Mouse (Mus musculus) stomach, postnatal 0 days (tissue): ENCODE data around the gene Manbal. TPM values are rescaled to one million over a fixed set of nuclear protein-coding genes. Genes with fewer than 3 reads are reported as not detected.

Source experiments
- ATAC-seq: fragments of 200-750 bp; cut with Nextera tagmentation; 2 replicates; pipeline ENCODE4 v1.8.0; 2017; ENCODE audit not compliant: low FRiP score, low TSS enrichment
- DNase-seq: peaks from one replicate; pipeline ENCODE4 v3.0.0-alpha.2; 2016; ENCODE audit warnings: low spot score
- H3K27ac ChIP-seq: fragments of 300-500 bp; sonication (generic); replicated peaks from 2 replicates; pipeline ENCODE4 v1.5.1; 2014; ENCODE audit warnings: mild to moderate bottlenecking, control low read depth
- H3K27me3 ChIP-seq: fragments of 300-500 bp; sonication (generic); 2 replicates; pipeline ENCODE4 v1.6.1; 2014; ENCODE audit warnings: low read length; ENCODE audit not compliant: control insufficient read depth, insufficient read depth
- H3K36me3 ChIP-seq: fragments of 300-500 bp; sonication (generic); 2 replicates; pipeline ENCODE4 v1.6.1; 2014; ENCODE audit warnings: low read length, mixed read lengths; ENCODE audit not compliant: control insufficient read depth, insufficient read depth
- H3K4me1 ChIP-seq: fragments of 300-500 bp; sonication (generic); replicated peaks from 2 replicates; pipeline ENCODE4 v1.6.1; 2014; ENCODE audit warnings: antibody characterized with exemption; ENCODE audit not compliant: control insufficient read depth, insufficient read depth
- H3K4me2 ChIP-seq: fragments of 300-500 bp; sonication (generic); replicated peaks from 2 replicates; pipeline ENCODE4 v1.6.1; 2014; ENCODE audit warnings: low read depth, mild to moderate bottlenecking, control low read depth, moderate library complexity
- H3K4me3 ChIP-seq: fragments of 300-500 bp; sonication (generic); 2 replicates; pipeline ENCODE4 v1.5.1; 2014; ENCODE audit warnings: low read depth, low read length, control low read depth
- H3K9ac ChIP-seq: fragments of 300-500 bp; sonication (generic); 2 replicates; pipeline ENCODE4 v1.6.1; 2014; ENCODE audit warnings: mild to moderate bottlenecking, low read length, control low read depth, mixed read lengths
- H3K9me3 ChIP-seq: fragments of 300-500 bp; sonication (generic); 2 replicates; pipeline ENCODE4 v1.6.1; 2016; ENCODE audit warnings: low read length; ENCODE audit not compliant: control insufficient read depth
- CTCF ChIP-seq: IDR thresholded peaks from 2 replicates; pipeline ENCODE4 v1.5.1; 2016; ENCODE audit warnings: antibody characterized with exemption, low read depth, mild to moderate bottlenecking, moderate library complexity
- EP300 ChIP-seq: optimal IDR thresholded peaks from 2 replicates; pipeline ENCODE3; 2016; ENCODE audit warnings: antibody characterized with exemption
- WGBS: fragments of 180-500 bp; shearing (Covaris S2); extraction: QIAGEN DNeasy Blood & Tissue Kit; methylation state at CpG from one replicate; pipeline ENCODE4 v1.1.7; 2014; 5-methylcytosine and 5-hydroxymethylcytosine counted together
- polyA plus RNA-seq: library from polyadenylated mRNA; unstranded; fragments of >200 nt; fragmentation: Nextera tagmentation; extraction: Ambion mirVana; gene quantifications from 2 replicates; pipeline ENCODE4 v1.2.1, GENCODE M21; 2015

Manbal gene
- polyA plus RNA-seq, 1 experiment from 2014 or later, result 68.9 TPM

GRCm38 (mm10) chr2:157434041-157434440, 66.6 kb downstream of the Manbal start:
- H3K4me2 ChIP-seq, result peak overlapping the region; percentile 26
- WGBS, result 29% methylated on average over 9 of the region's 9 CpGs
- H3K36me3 ChIP-seq, result peaks cover 2% of the 10 kb centered on the region
- no peaks in the 10 kb centered on the region for H3K9me3 ChIP-seq
- H3K9ac ChIP-seq, result peak overlapping the region; percentile 45
- TF ChIP-seq CTCF (no peak), EP300 (no peak)
- H3K27me3 ChIP-seq, result no peaks in the 10 kb centered on the region
- peaks cover 22% of the 10 kb centered on the region for H3K4me1 ChIP-seq
- ATAC-seq (peak; percentile 25), DNase-seq (peak; percentile 53)
- peak overlapping the region; percentile 91 for H3K27ac ChIP-seq
- H3K4me3 ChIP-seq, result no peak overlapping the region

GRCm38 (mm10) chr2:157434497-157434896, 67.1 kb downstream of the Manbal start:
- Histone ChIP-seq H3K9ac (peak overlapping the region; percentile 45), H3K4me1 (peaks cover 22% of the 10 kb centered on the region), H3K4me3 (no peak overlapping the region), H3K36me3 (peaks cover 2% of the 10 kb centered on the region), H3K27me3 (no peaks in the 10 kb centered on the region), H3K4me2 (peak overlapping the region; percentile 26), H3K9me3 (no peaks in the 10 kb centered on the region), H3K27ac (peak overlapping the region; percentile 91)
- no peak for TF ChIP-seq EP300
- TF ChIP-seq CTCF, result no peak
- ATAC-seq (peak; percentile 32), DNase-seq (peak; percentile 75)
- 22% methylated on average over 6 of the region's 6 CpGs for WGBS

DNA sequence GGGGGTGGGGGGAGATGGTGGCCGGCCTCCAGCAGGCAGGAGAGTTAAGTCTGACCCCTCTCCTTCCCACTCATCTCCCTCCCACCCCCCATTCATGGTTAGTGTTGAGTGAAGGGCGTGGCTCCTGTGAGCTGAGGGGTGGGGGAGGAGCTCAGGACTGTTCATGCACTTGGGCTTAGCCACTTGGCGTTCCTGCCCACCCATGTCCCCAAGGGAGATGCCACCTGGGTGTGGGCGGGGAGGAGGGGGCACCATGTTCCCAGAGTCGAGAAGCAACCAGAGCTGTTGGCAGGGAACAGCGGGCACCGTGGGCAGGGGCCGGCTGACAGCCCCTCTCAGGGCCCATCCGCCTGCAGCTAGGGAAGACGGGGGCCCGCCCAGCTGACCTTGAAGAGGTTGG, 69.1 kb downstream of the Manbal start:
- no peak for ATAC-seq
- H3K27me3 ChIP-seq, result no peaks in the 10 kb centered on the region
- H3K4me3 ChIP-seq, result no peak overlapping the region
- peaks cover 18% of the 10 kb centered on the region for H3K4me1 ChIP-seq
- TF ChIP-seq CTCF (no peak), EP300 (no peak)
- H3K36me3 ChIP-seq, result peaks cover 4% of the 10 kb centered on the region
- no peak for DNase-seq
- H3K9ac ChIP-seq, result peak overlapping the region; percentile 18; the same call in 1 of the 2 replicates
- H3K27ac ChIP-seq, result no peak overlapping the region
- no peak overlapping the region for H3K4me2 ChIP-seq
- 73% methylated on average over 11 of the region's 11 CpGs for WGBS
- H3K9me3 ChIP-seq, result no peaks in the 10 kb centered on the region

GRCm38 (mm10) chr2:157437123-157437522, 69.7 kb downstream of the Manbal start:
- ATAC-seq (no peak), DNase-seq (no peak)
- 86% methylated on average over 3 of the region's 3 CpGs for WGBS
- Histone ChIP-seq H3K9me3 (no peaks in the 10 kb centered on the region), H3K27me3 (no peaks in the 10 kb centered on the region), H3K4me1 (peaks cover 16% of the 10 kb centered on the region), H3K9ac (no peak overlapping the region), H3K4me2 (no peak overlapping the region), H3K27ac (no peak overlapping the region), H3K36me3 (peaks cover 5% of the 10 kb centered on the region), H3K4me3 (no peak overlapping the region)
- TF ChIP-seq EP300, result no peak
- TF ChIP-seq CTCF, result no peak

GRCm38 (mm10) chr2:157441363-157441762, 74.0 kb downstream of the Manbal start:
- H3K9me3 ChIP-seq, result no peaks in the 10 kb centered on the region
- H3K27me3 ChIP-seq, result no peaks in the 10 kb centered on the region
- DNase-seq (no peak), ATAC-seq (no peak)
- WGBS, result 96% methylated on average over 1 of the region's 1 CpGs
- H3K4me2 ChIP-seq, result no peak overlapping the region
- H3K9ac ChIP-seq, result no peak overlapping the region
- no peak overlapping the region for H3K27ac ChIP-seq
- TF ChIP-seq EP300, result no peak
- TF ChIP-seq CTCF, result peak; percentile 56
- H3K4me1 ChIP-seq, result no peaks in the 10 kb centered on the region
- peaks cover 7% of the 10 kb centered on the region for H3K36me3 ChIP-seq
- H3K4me3 ChIP-seq, result no peak overlapping the region

Other genes with a start within 250 kb of the Manbal start
- 16.1 and 17.4 TPM in 2 replicates for gene Samhd1, start 232.3 kb upstream of the Manbal start, polyA plus RNA-seq
- 9.1 and 10.2 TPM in 2 replicates for gene Rbl1, start 163.1 kb upstream of the Manbal start, polyA plus RNA-seq
- gene Rpn2, start 88.6 kb upstream of the Manbal start, polyA plus RNA-seq, result 178 and 192 TPM in 2 replicates
- 0.17 and 0.22 TPM in 2 replicates for gene Mroh8, start 88.0 kb upstream of the Manbal start, polyA plus RNA-seq
- gene Ghrh, start 20.1 kb upstream of the Manbal start, polyA plus RNA-seq, result 0.49 and 0.51 TPM in 2 replicates
- gene Src, start 50.9 kb downstream of the Manbal start, polyA plus RNA-seq, result 12.0 and 12.9 TPM in 2 replicates
- 137 and 150 TPM in 2 replicates for gene Nnat, start 192.5 kb downstream of the Manbal start, polyA plus RNA-seq
- 28.9 and 30.0 TPM in 2 replicates for gene Blcap, start 203.7 kb downstream of the Manbal start, polyA plus RNA-seq